Mouse (Mus musculus): Measurements from ENCODE around the gene Tas2r104. TPM values are rescaled to one million over a fixed set of nuclear protein-coding genes. Genes with fewer than 3 reads are reported as not detected.

Tas2r104 gene
- not detected for total RNA-seq (2021)
- long read RNA-seq, experiment 1: 0 reads
- long read RNA-seq, experiment 2: 0 reads

GRCm38 (mm10) chr6:131685644-131686043 lies at the start of gene Tas2r104:
Gene Tas2r104, minus strand, starts transcription at chr6:131685744.
- DNase-seq (ENCODE audit: low spot score in 2 of 2): no peak

- DNase-seq (ENCODE audit: low spot score in 2 of 2): no peak
Observed at GRCm38 (mm10) chr6:131712803-131713202, 27.3 kb upstream of the Tas2r104 start.

DNA sequence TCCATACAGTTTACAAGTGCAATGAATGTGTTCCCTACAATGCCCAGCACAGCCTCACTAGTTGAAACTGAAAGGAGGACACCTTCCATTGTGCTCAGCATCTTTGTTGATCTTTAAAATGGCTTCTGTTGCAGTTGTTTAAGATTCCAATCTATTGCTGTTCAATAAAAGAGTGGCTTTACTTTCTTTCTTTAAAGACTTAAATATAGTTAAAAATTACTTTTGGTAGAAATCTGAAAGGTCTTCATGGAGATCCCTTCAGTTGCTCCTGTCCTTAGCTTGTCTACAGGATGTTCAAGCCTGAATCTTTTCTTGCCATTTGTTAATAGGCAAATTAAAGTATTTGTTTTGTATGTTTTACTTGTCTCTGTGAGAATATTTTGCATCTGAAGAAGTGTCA lies 4.4 kb upstream of the Tas2r104 start, which contains the start of gene Tas2r114:
Gene Tas2r114 (minus strand): TSS at position 101 of the 400 bp plus-strand sequence.
- DNase-seq (ENCODE audit: low spot score in 2 of 2): no peak

- no peak for DNase-seq (ENCODE audit: low spot score in 2 of 2)
Observed at GRCm38 (mm10) chr6:131687395-131687794, 1.9 kb upstream of the Tas2r104 start, which contains the start of gene Tas2r105. Gene Tas2r105, minus strand, starts transcription at chr6:131687495.

DNA sequence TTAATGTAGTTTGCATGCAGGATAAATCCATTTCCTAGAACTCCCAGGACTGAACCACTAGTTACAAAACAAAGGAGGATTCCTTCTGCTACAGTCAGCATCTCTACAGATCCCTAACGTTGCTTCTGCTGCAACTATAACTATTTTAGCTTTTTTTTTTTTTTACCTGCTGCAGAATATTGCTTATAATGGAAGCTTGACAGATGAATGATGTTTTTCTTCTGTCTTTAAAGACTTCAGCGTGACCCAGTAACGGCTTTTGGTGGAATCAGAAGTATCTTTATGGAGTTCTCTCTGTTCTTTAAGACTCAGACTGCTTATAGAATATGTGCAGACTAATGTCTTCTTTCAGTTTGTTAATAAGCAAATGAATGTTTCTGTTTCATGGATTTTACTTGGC lies 6.8 kb downstream of the Tas2r104 start, which contains the start of gene Tas2r106:
Gene Tas2r106 (minus strand): TSS at position 101 of the 400 bp plus-strand sequence.
- no peak for DNase-seq (ENCODE audit: low spot score in 2 of 2)

DNA sequence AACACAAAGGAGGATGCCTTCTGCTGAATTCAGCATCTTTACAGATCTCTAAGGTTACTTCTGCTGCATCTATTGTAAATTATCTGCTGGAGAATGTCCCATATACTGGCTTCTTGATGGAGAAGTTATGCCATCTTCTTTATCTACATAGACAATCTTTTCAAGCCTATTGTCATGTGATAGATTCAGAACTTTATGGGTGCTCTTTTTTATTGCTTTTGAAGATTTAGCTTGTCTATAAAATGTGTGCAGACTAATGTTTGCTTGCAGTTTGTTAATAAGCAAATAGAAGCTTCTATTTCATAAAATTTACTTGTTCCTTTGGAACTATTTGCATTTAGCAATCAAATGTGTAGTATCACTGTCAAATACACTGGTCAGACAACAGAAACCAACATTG lies 25.5 kb downstream of the Tas2r104 start, which contains the start of gene Tas2r107:
Gene Tas2r107 (minus strand): TSS at position 101 of the 400 bp plus-strand sequence.
- no peak for DNase-seq (ENCODE audit: low spot score in 2 of 2)

Other genes starting within 250 kb of the Tas2r104 start
- not detected for gene 5430401F13Rik, start 199.3 kb downstream of the Tas2r104 start, total RNA-seq (2021)
- not detected for gene Gm6619, start 199.3 kb downstream of the Tas2r104 start, total RNA-seq (2021)
- gene Tas2r130, start 54.8 kb downstream of the Tas2r104 start, total RNA-seq (2021): not detected
- not detected for gene Tas2r107, start 25.6 kb downstream of the Tas2r104 start, total RNA-seq (2021)
- gene Tas2r106, start 6.9 kb downstream of the Tas2r104 start, total RNA-seq (2021): not detected
- not detected for gene Tas2r105, start 1.8 kb upstream of the Tas2r104 start, total RNA-seq (2021)
- gene Tas2r114, start 4.3 kb upstream of the Tas2r104 start, total RNA-seq (2021): not detected

All from gastrocnemius, postnatal 4 days (tissue).